Mouse (Mus musculus) liver, embryonic 14.5 days (tissue): ENCODE measurements around the gene Lrrc15. TPM values are rescaled to one million over a fixed set of nuclear protein-coding genes. Genes with fewer than 3 reads are reported as not detected.

ENCODE experiments used
- ATAC-seq: fragments of 200-750 bp; cut with Nextera tagmentation; 2 replicates; pipeline ENCODE4 v1.8.0; 2017; ENCODE audit warnings: moderate number of reproducible peaks, mild to moderate bottlenecking, moderate library complexity; ENCODE audit not compliant: insufficient read depth
- DNase-seq, 3 experiments: peaks; one replicate each; pipeline ENCODE4 v3.0.0-alpha.2; 2012 to 2013; ENCODE audit warnings: low read depth in 3 of 3, low spot score in 3 of 3
- H3K27ac ChIP-seq: fragments of 300-500 bp; sonication (generic); 2 replicates; pipeline ENCODE4 v1.5.1; 2014; ENCODE audit warnings: moderate library complexity, mild to moderate bottlenecking, control low read depth, inconsistent platforms
- H3K27me3 ChIP-seq: fragments of 300-500 bp; sonication (generic); 2 replicates; pipeline ENCODE4 v1.6.1; 2014; ENCODE audit warnings: mild to moderate bottlenecking, low read length, moderate library complexity; ENCODE audit not compliant: control insufficient read depth, insufficient read depth
- H3K36me3 ChIP-seq: fragments of 300-500 bp; sonication (generic); replicated peaks from 2 replicates; pipeline ENCODE4 v1.6.1; 2014; ENCODE audit warnings: low read depth; ENCODE audit not compliant: control insufficient read depth, insufficient read depth
- H3K4me1 ChIP-seq, 2 experiments: fragments of 200-500 bp in 1 of 2; fragments of 300-500 bp in 1 of 2; sonication (generic) in 1 of 2; replicated peaks; 2 replicates each; pipeline ENCODE4 v1.6.1; 2012 to 2014; ENCODE audit warnings: antibody characterized with exemption in 1 of 2, inconsistent platforms in 1 of 2, low read length in 1 of 2; ENCODE audit not compliant: control insufficient read depth in 2 of 2, insufficient read depth in 2 of 2
- H3K4me2 ChIP-seq: fragments of 300-500 bp; sonication (generic); 2 replicates; pipeline ENCODE4 v1.6.1; 2014; ENCODE audit warnings: low read depth, mild to moderate bottlenecking, control low read depth, moderate library complexity
- H3K4me3 ChIP-seq, 2 experiments: fragments of 200-500 bp in 1 of 2; fragments of 300-500 bp in 1 of 2; sonication (generic) in 1 of 2; 2 replicates each; pipeline ENCODE4 v1.5.1; 2012 to 2014; ENCODE audit warnings: low read depth in 2 of 2, low read length in 2 of 2, mild to moderate bottlenecking in 2 of 2, control low read depth in 1 of 2, inconsistent platforms in 1 of 2, moderate library complexity in 1 of 2; ENCODE audit not compliant: insufficient read depth in 1 of 2
- H3K9ac ChIP-seq: fragments of 300-500 bp; sonication (generic); replicated peaks from 2 replicates; pipeline ENCODE4 v1.6.1; 2014; ENCODE audit warnings: mild to moderate bottlenecking, control low read depth, moderate library complexity
- H3K9me3 ChIP-seq: fragments of 300-500 bp; sonication (generic); 2 replicates; pipeline ENCODE4 v1.6.1; 2016; ENCODE audit warnings: low read length, mixed read lengths; ENCODE audit not compliant: control insufficient read depth
- CTCF ChIP-seq: IDR thresholded peaks from 2 replicates; pipeline ENCODE4 v1.5.1; 2016; ENCODE audit warnings: antibody characterized with exemption, low read depth, control low read depth
- EP300 ChIP-seq: IDR thresholded peaks from 2 replicates; pipeline ENCODE4 v1.6.1; 2016; ENCODE audit warnings: antibody characterized with exemption, low read depth
- WGBS: fragments of 180-500 bp; shearing (Covaris S2); extraction: QIAGEN DNeasy Blood & Tissue Kit; methylation state at CpG from one replicate; pipeline ENCODE4 v1.1.7; 2014; ENCODE audit not compliant: insufficient replicate concordance; 5-methylcytosine and 5-hydroxymethylcytosine counted together
- polyA plus RNA-seq, 2 experiments: library from polyadenylated mRNA; depleted of rRNA in 1 of 2; stranded (reverse) in 1 of 2; unstranded in 1 of 2; fragments of >200 nt; fragmentation: Nextera tagmentation in 1 of 2; extraction: Ambion mirVana in 1 of 2; gene quantifications; 2 replicates each; pipeline versions ENCODE4 v1.2.1 to v1.2.3; 2012 to 2014

The Lrrc15 gene
- polyA plus RNA-seq, 2 experiments, result 0.01 TPM

DNA sequence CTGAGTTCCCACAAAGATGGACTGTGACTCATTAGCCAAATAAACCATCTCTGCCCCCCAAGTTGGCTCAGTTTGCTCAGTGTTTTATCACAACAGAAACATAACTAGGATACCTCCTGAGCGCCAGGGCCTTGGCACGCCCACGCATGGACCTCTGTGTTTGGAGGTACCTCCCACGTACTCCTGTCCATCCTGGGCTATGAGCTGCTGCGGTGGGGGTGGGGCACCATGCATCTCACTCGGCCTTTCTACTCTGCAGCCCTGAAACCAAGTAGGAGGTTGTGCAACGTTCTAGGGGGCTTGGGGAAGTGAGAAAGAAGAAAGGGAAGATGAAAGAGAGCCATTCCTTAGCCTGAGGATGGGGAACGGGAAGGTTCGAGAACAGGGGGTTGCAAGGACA, 25.3 kb downstream of the Lrrc15 start:
- no peak for TF ChIP-seq EP300
- TF ChIP-seq CTCF, result no peak
- H3K9ac ChIP-seq, result no peak overlapping the region
- no peaks in the 10 kb centered on the region for H3K9me3 ChIP-seq
- no peak overlapping the region for H3K27ac ChIP-seq
- H3K4me2 ChIP-seq, result no peak overlapping the region
- DNase-seq, result no peak
- peaks cover 0 to 2% of the 10 kb centered on the region in 2 experiments; a peak in 2 of 4 replicates for H3K4me1 ChIP-seq
- H3K4me3 ChIP-seq, result no peak overlapping the region
- no peak for ATAC-seq
- no peaks in the 10 kb centered on the region for H3K36me3 ChIP-seq
- no peaks in the 10 kb centered on the region for H3K27me3 ChIP-seq
- 34% methylated on average over 9 of the region's 9 CpGs for WGBS

DNA sequence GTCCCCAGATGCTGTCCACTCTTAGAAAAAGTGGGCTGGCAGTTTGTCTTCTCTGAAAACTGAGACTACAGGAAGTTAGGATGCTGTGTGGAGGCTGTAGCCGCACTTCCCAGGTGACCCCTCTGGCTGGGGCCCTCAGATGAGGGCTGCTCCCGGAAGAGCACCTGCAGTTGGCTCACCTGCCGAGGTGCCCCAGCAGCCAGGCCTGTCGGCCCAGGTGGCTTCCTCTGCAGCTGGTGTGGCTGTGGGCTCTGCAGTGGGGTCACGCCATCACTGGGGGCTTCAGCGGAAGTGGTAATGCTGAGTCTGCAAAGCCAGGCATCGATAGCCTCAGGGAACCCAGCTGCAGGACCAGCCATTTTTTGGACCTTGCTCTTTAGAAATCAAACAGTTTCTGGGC, 28.0 kb downstream of the Lrrc15 start:
- DNase-seq (no peak), ATAC-seq (no peak)
- WGBS, result 44% methylated on average over 7 of the region's 7 CpGs
- Histone ChIP-seq H3K4me2 (no peak overlapping the region), H3K9me3 (no peaks in the 10 kb centered on the region), H3K4me3 (no peak overlapping the region), H3K36me3 (no peaks in the 10 kb centered on the region), H3K27ac (no peak overlapping the region), H3K9ac (no peak overlapping the region), H3K4me1 (peaks cover 0 to 8% of the 10 kb centered on the region in 2 experiments; a peak in 2 of 4 replicates), H3K27me3 (no peaks in the 10 kb centered on the region)
- TF ChIP-seq CTCF (no peak), EP300 (no peak)

DNA sequence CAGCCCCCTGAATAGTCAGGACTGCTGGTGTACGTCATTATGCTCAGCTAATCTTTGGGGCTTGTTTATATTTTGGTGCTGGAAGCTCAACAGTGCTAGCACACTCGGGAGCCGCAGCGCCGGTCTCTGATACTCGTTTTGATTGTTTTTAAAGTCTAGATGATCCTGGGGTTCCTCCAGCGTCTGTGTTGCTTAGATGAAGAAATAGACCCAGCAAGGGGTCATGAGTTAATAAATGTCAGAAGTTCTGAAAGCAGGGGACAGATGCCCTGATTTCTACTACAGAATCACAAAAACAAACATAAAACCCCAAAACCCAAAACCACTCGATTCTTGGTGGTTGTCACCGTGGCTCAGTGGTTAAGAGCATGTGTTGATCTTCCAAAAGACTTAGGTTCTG, 29.2 kb downstream of the Lrrc15 start:
- ATAC-seq, result no peak
- 62% methylated on average over 9 of the region's 9 CpGs for WGBS
- no peak overlapping the region for H3K27ac ChIP-seq

DNA sequence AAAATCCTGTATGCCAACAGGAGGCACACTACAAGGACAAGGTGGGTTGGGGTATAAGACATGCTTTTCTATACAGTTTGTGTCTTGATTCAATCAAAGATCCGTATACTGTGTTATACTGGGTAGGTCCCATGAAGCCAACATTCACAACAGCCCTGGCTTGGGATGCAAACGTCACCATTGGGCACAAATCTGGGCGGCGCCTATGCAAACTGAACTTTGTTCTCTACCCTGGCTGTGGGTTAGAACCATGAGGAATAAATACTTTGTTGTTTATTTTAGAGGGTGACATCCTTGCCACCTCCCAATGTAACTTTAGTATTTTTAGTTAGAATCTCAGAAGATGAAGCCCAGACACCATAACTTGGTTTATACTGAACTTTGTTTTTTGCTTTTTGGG, 29.7 kb downstream of the Lrrc15 start:
- Histone ChIP-seq H3K4me1 (peaks cover 0 to 13% of the 10 kb centered on the region in 2 experiments; a peak in 2 of 4 replicates), H3K27me3 (no peaks in the 10 kb centered on the region), H3K27ac (no peak overlapping the region), H3K9ac (no peak overlapping the region), H3K36me3 (no peaks in the 10 kb centered on the region), H3K4me3 (no peak overlapping the region), H3K9me3 (no peaks in the 10 kb centered on the region), H3K4me2 (no peak overlapping the region)
- WGBS, result 66% methylated on average over 4 of the region's 4 CpGs
- DNase-seq, result no peak
- ATAC-seq, result no peak
- TF ChIP-seq EP300 (no peak), CTCF (no peak)

More for the DNA sequence above, 29.2 kb downstream of the Lrrc15 start:
- DNase-seq, result no peak
- Histone ChIP-seq H3K4me2 (no peak overlapping the region), H3K4me3 (no peak overlapping the region), H3K36me3 (no peaks in the 10 kb centered on the region), H3K4me1 (peaks cover 0 to 14% of the 10 kb centered on the region in 2 experiments; a peak in 2 of 4 replicates), H3K27me3 (no peaks in the 10 kb centered on the region), H3K9ac (no peak overlapping the region), H3K9me3 (no peaks in the 10 kb centered on the region)
- no peak for TF ChIP-seq EP300
- TF ChIP-seq CTCF, result no peak

DNA sequence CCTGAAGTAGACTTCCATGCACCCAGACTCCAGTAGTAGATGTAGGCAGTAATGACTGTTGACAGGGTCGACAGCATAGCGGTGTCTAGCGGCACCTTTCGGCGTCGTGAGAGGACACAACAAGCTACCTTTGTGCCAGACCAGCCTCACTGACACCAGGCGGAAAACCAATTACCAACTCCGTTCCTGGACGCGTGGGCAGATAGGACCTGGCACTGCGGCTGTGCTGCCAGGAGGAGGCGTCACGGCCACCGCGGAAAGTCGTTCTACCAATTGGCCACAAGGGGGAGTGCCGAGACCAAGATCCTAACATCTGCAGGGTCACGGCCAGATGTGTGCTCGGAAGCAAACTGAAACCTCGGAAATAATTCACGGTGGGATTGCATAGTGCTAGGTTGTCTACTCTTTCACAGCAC, 31.0 kb downstream of the Lrrc15 start:
- Histone ChIP-seq H3K27me3 (no peaks in the 10 kb centered on the region), H3K4me2 (peak overlapping the region; percentile 51), H3K9ac (no peak overlapping the region), H3K4me3 (peak overlapping the region in 1 of 2 experiments; percentile 5; a peak in 2 of 4 replicates), H3K9me3 (no peaks in the 10 kb centered on the region), H3K36me3 (no peaks in the 10 kb centered on the region), H3K4me1 (peaks cover 0 to 11% of the 10 kb centered on the region in 2 experiments; a peak in 1 of 4 replicates), H3K27ac (no peak overlapping the region)
- DNase-seq, result peak; percentile 53 to 54 (median 54)
- ATAC-seq, result peak; percentile 43; the same call in 1 of the 2 replicates
- no peak for TF ChIP-seq EP300
- peak; percentile 100 for TF ChIP-seq CTCF
- 2% methylated on average over 21 of the region's 21 CpGs for WGBS
